Mouse (Mus musculus) neutrophil, adult 5-6 weeks (primary cell): Measurements from ENCODE around the gene Psme4. TPM values are rescaled to one million over a fixed set of nuclear protein-coding genes. Genes with fewer than 3 reads are reported as not detected.

ENCODE experiments used
- ATAC-seq: fragments of 151-379, 151-347 bp; 2 replicates; pipeline ENCODE4 v1.8.0; 2017; ENCODE audit warnings: mild to moderate bottlenecking, moderate TSS enrichment; ENCODE audit not compliant: insufficient number of reproducible peaks, poor library complexity, low FRiP score, severe bottlenecking; ENCODE audit errors: extremely low read depth
- total RNA-seq: library from RNA; stranded (forward); fragments of 200-1000 nt; gene quantifications from 2 replicates; pipeline ENCODE4 v1.2.3, GENCODE M21; 2017

The Psme4 gene
- total RNA-seq, 1 experiment from 2014 or later = 64.2 TPM

DNA sequence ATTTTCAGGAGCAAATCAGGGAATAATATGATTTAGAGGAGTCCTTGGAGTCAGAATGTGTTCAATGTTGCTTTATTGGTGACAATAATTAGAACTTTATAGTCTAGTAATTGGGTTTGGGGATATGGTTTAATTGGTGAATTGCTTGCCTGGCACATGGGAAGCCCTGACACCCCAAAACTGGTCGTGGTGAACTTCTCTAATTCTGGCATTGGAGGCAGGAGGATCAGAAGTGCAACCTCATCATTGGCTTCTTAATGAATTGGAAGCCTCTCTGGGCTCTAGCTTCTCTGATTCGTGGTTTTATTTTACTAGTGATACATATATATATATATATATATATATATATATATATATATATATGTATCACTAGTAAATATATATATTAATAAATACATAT, 9.4 kb downstream of the Psme4 start:
- ATAC-seq = no peak

DNA sequence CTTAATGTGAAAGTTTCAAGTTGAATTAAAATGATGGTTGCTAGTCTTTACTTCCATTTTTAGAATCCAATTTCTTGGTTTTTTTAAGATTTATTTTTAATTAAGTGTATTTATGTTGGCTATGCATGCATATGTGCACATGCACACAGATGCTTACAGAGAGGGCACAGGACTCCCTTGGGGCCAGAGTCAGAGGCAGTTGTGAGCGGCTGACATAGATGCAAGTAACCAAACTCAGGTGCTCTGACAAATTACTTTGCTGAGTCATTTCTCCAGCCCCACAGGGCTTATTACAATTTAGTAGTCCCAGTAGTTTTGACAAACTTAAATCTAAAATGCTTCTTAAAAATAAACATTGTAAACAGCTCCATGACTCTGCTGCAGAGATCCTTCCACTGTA, 10.1 kb downstream of the Psme4 start:
- no peak for ATAC-seq

GRCm38 (mm10) chr11:30785497-30785896, 14.0 kb downstream of the Psme4 start:
- ATAC-seq = no peak

- 0 out of 2 replicates have a peak, but pooled peaks have one; percentile 26 for ATAC-seq
Observed at GRCm38 (mm10) chr11:30786230-30786983, 14.9 kb downstream of the Psme4 start.

- no peak for ATAC-seq
Observed at GRCm38 (mm10) chr11:30792680-30793079, 21.2 kb downstream of the Psme4 start.

DNA sequence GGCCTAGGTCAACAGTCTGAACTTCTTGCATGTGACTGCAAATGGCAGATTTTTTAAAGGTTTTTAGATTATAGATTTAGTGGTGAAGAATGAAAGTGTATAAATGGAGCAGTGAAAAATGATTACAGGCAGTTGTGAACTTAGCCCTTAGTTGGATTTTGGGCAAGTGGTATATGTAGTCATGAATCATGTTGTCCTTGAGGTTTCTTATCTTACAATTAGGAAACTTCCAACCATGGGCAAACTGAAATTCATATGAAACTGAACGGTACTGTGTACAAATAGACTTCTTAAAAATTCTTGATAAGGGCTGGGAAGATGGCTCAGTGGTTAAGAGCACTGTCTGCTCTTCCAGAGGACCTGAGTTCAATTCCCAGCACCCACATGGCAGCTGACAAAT, 22.2 kb downstream of the Psme4 start:
- no peak for ATAC-seq

GRCm38 (mm10) chr11:30797236-30797635, 25.7 kb downstream of the Psme4 start:
- ATAC-seq = no peak

GRCm38 (mm10) chr11:30799496-30799895, 28.0 kb downstream of the Psme4 start:
- ATAC-seq = peak; percentile 89

GRCm38 (mm10) chr11:30800091-30800490, 28.6 kb downstream of the Psme4 start:
- ATAC-seq = no peak

DNA sequence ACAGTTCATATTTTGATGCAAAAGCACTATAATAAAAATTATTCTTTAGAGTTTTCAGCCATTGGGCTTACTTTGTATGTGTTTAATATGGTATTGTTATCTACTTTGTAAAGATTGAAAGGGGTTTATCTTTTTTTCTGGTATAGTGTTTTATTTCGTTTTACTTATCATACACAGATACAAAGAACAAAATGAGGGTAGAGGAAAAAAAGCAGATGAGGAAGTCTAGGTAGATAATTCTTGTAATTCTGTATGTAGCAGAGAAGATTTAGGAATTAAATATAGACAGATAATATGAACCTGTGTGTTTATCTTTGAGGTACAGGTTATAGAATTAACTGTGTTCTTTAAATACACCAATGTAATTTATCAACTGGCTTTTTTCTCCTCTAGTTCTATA, 30.9 kb downstream of the Psme4 start:
- ATAC-seq = no peak

DNA sequence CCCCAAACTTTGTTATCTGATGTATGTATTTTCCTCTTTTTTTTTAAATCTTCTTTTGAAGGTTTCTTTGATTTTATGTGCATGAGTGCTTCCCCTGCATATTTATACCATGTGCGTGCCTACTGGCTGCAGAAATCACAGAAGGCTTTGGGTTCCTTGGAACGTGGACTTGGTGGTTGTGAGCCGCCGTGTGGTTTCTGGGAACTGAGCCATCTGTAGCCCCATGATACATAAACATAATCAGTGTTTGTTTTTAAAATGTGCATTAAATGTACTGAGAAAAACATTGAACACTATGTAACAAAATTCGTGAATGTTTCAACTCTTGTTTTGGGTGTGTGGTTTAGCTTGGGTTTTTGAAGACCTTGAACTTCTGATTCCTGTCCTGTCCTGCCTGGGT, 49.6 kb downstream of the Psme4 start:
- ATAC-seq = no peak

DNA sequence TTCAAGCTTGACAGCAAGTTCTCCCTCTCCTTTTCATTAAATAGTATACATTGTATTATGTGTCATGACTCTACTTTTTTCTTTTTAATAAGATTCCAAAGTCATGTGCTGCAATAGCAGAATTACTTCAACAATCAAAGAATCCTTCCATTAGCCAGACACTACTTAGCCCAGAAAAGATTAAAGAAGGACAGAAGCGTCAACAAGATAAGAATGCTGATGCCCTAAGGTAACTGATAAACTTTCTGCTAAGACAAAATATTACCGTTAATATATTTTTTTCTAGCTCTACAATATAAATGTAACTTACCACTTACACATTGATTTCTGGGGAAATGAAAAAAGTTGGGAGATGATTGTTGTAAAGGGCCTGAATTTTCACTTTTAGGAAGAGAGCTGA, 67.3 kb downstream of the Psme4 start:
- ATAC-seq = no peak

GRCm38 (mm10) chr11:30844355-30844754, 72.8 kb downstream of the Psme4 start:
- ATAC-seq = no peak

DNA sequence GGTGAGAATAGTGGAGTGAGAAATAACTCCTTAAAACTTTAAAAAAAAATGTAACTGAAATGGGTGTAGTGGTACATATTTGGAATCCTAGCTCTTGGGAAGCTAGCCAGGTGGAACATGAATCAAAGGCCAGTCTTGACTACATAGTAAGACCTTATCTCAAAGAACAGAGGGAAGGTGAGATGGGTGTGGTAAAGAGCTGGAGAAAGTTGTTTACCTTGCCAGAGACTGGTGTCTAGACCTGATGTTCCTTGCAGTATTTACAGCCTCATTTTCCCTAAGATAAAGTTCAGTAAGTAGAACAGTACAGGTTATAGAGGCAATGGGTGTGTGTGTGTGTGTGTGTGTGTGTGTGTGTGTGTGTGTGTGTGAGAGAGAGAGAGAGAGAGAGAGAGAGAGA, 100.9 kb downstream of the Psme4 start:
- ATAC-seq = no peak

- no peak for ATAC-seq
Observed at GRCm38 (mm10) chr11:30885171-30885871, 113.8 kb downstream of the Psme4 start, which contains the start of the genes Gpr75 and Asb3. Gpr75 (plus strand) TSS chr11:30885358. Asb3 (plus strand) TSS chr11:30885416.

GRCm38 (mm10) chr11:30888153-30888552, 116.6 kb downstream of the Psme4 start:
- no peak for ATAC-seq

DNA sequence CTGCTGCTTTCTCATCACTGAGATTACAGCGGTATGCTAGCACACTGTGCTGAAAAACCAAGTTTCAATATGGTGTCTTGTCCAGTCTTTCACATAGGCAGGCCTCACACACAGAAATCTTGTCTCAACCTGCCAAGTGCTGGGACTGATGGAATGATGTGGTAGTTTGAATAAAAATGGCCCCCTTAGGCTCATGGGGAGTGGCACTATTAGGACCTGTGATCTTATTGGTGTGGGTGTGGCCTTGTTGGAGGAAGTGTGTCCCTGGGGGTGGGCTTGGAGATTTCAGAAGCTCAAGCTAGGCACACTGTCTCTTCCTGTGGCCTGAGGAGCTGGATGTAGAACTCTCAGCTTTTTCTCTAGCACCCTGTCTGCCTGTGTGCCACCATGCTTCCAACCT, 124.7 kb downstream of the Psme4 start:
- no peak for ATAC-seq

DNA sequence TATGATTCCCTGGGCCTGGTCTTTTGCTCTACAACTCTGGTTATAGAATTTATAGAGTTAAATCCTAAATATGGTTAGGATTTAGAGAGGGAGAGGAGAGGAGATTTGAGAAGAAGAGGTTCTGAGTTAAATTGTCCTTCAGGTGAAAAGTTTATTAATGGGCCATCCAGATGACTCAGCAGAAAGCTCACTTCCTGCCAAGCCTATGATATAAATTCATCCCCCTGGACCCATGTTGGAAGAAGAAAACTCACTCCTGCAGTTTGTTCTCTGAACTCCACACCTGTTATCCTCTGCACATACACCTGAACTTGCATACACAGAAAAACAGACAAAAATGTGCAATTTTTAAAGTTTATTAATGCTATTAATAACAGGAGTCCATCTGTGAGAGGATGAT, 127.8 kb downstream of the Psme4 start:
- ATAC-seq = no peak

DNA sequence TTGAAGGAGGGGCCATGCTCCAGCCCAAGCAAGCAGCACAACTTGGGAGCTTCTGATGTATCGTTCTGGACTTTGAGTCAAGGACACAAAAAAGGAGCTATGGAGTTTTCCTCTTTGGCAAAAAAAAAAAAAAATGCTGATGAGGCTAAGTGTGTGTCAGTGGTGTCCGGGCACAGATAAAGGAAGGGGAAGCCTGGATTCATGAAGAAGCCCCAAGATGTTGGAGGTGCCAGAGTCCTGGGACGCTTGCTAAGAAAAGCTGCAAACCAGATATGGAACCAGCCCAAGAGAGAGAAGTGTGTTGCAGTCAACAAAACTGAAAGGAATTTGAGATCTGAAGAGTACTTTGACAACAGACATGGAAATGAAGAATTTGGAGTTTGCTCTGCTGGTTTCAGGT, 140.8 kb downstream of the Psme4 start:
- no peak for ATAC-seq

DNA sequence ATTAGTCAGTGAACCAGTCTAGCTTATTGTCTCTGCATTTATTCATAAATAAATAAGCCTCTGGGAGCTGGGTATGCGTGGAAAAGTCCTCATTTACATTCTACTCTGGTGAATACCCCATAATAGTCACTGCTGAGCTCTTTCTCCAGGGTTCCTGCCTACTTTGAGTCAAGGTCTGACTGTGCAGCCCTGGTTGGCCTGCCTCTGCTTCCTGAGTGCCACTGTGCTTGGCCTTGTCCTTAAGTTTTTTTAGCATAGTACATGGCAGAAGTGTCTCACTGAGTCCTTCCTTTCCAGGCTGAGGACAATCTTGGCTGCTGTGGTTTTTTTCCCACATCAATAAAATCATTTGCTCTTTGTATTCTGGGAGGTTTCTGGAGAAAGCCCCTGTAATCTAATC, 149.1 kb downstream of the Psme4 start:
- ATAC-seq = no peak
